Mouse (Mus musculus) limb, embryonic 14.5 days (tissue): ENCODE measurements around the gene Vmn1r223. TPM values are rescaled to one million over a fixed set of nuclear protein-coding genes. Genes with fewer than 3 reads are reported as not detected.
A peak's percentile ranks its signal among the peaks of the same experiment; 100 is the strongest.

ENCODE experiments used
- ATAC-seq: fragments of 200-750 bp; cut with Nextera tagmentation; 2 replicates; pipeline ENCODE4 v1.8.0; 2017; ENCODE audit warnings: low read depth, moderate number of reproducible peaks, moderate TSS enrichment; ENCODE audit not compliant: low FRiP score
- DNase-seq: peaks from one replicate; pipeline ENCODE4 v3.0.0-alpha.2; 2015; ENCODE audit warnings: low spot score
- H3K27ac ChIP-seq: fragments of 300-500 bp; sonication (generic); replicated peaks from 2 replicates; pipeline ENCODE4 v1.5.1; 2014; ENCODE audit warnings: low read depth, mild to moderate bottlenecking, low read length, moderate library complexity, mixed read lengths
- H3K27me3 ChIP-seq: fragments of 300-500 bp; sonication (generic); 2 replicates; pipeline ENCODE4 v1.6.1; 2014; ENCODE audit warnings: low read length, mixed read lengths; ENCODE audit not compliant: control insufficient read depth, insufficient read depth
- H3K36me3 ChIP-seq: fragments of 300-500 bp; sonication (generic); 2 replicates; pipeline ENCODE4 v1.6.1; 2014; ENCODE audit warnings: mild to moderate bottlenecking, low read length, moderate library complexity, mixed read lengths; ENCODE audit not compliant: control insufficient read depth, insufficient read depth
- H3K4me1 ChIP-seq: fragments of 300-500 bp; sonication (generic); 2 replicates; pipeline ENCODE4 v1.6.1; 2014; ENCODE audit warnings: antibody characterized with exemption, low read length, mixed read lengths; ENCODE audit not compliant: control insufficient read depth, insufficient read depth
- H3K4me2 ChIP-seq: fragments of 300-500 bp; sonication (generic); replicated peaks from 2 replicates; pipeline ENCODE4 v1.6.1; 2014; ENCODE audit warnings: low read depth, mild to moderate bottlenecking, low read length, moderate library complexity; ENCODE audit not compliant: severe bottlenecking
- H3K4me3 ChIP-seq: fragments of 300-500 bp; sonication (generic); replicated peaks from 2 replicates; pipeline ENCODE4 v1.5.1; 2014; ENCODE audit warnings: low read length
- H3K9ac ChIP-seq: fragments of 300-500 bp; sonication (generic); 2 replicates; pipeline ENCODE4 v1.6.1; 2014; ENCODE audit warnings: mild to moderate bottlenecking, low read depth, low read length, moderate library complexity; ENCODE audit not compliant: severe bottlenecking
- H3K9me3 ChIP-seq: fragments of 300-500 bp; sonication (generic); 2 replicates; pipeline ENCODE4 v1.6.1; 2016; ENCODE audit warnings: low read length; ENCODE audit not compliant: control insufficient read depth
- POLR2A ChIP-seq: fragments of 200-500 bp; IDR thresholded peaks from 2 replicates; pipeline ENCODE4 v1.8.0; 2012; ENCODE audit warnings: inconsistent platforms, mild to moderate bottlenecking, moderate library complexity, borderline replicate concordance; ENCODE audit not compliant: insufficient read depth, insufficient read length; ENCODE audit errors: extremely low read depth
- WGBS: fragments of 180-500 bp; shearing (Covaris S2); extraction: QIAGEN DNeasy Blood & Tissue Kit; methylation state at CpG from one replicate; pipeline ENCODE4 v1.1.7; 2014; 5-methylcytosine and 5-hydroxymethylcytosine counted together
- polyA plus RNA-seq, 2 experiments: library from polyadenylated mRNA; depleted of rRNA in 1 of 2; stranded (reverse) in 1 of 2; unstranded in 1 of 2; fragments of >200 nt; fragmentation: Nextera tagmentation in 1 of 2; extraction: Ambion mirVana in 1 of 2; gene quantifications; 2 replicates each; pipeline versions ENCODE4 v1.2.1 to v1.2.3; 2012 to 2014

The Vmn1r223 gene
- polyA plus RNA-seq, 2 experiments: not detected

- ATAC-seq (no peak), DNase-seq (no peak)
- H3K36me3 ChIP-seq: no peaks in the 10 kb centered on the region
- no peak overlapping the region for H3K27ac ChIP-seq
- no peak for TF ChIP-seq POLR2A
- peak overlapping the region; percentile 35; the same call in 1 of the 2 replicates for H3K4me2 ChIP-seq
- H3K27me3 ChIP-seq: no peaks in the 10 kb centered on the region
- no peak overlapping the region for H3K9ac ChIP-seq
- H3K4me3 ChIP-seq: peak overlapping the region; percentile 23
- 30% methylated on average over 11 of the region's 11 CpGs for WGBS
- no peaks in the 10 kb centered on the region for H3K9me3 ChIP-seq
- H3K4me1 ChIP-seq: no peaks in the 10 kb centered on the region
These were observed 22.7 kb downstream of the Vmn1r223 start for GRCm38 (mm10) chr13:23269681-23270080.

GRCm38 (mm10) chr13:23270321-23271101, 23.6 kb downstream of the Vmn1r223 start:
- H3K9me3 ChIP-seq: no peaks in the 10 kb centered on the region
- WGBS: 5% methylated on average over 34 of the region's 34 CpGs
- H3K27ac ChIP-seq: no peak overlapping the region
- peak overlapping the region; percentile 23 for H3K4me3 ChIP-seq
- no peak for TF ChIP-seq POLR2A
- no peaks in the 10 kb centered on the region for H3K4me1 ChIP-seq
- no peaks in the 10 kb centered on the region for H3K27me3 ChIP-seq
- DNase-seq: peak; percentile 23
- H3K9ac ChIP-seq: no peak overlapping the region; the same call in 1 of the 2 replicates
- no peaks in the 10 kb centered on the region for H3K36me3 ChIP-seq
- ATAC-seq: peak; percentile 62
- peak overlapping the region; percentile 35 for H3K4me2 ChIP-seq

- H3K36me3 ChIP-seq: no peaks in the 10 kb centered on the region
- 86% methylated on average over 4 of the region's 4 CpGs for WGBS
- H3K4me1 ChIP-seq: no peaks in the 10 kb centered on the region
- H3K9me3 ChIP-seq: no peaks in the 10 kb centered on the region
- ATAC-seq: no peak
- no peak overlapping the region for H3K4me2 ChIP-seq
- no peak for TF ChIP-seq POLR2A
- no peak overlapping the region for H3K4me3 ChIP-seq
- DNase-seq: no peak
- no peak overlapping the region for H3K9ac ChIP-seq
- no peaks in the 10 kb centered on the region for H3K27me3 ChIP-seq
- no peak overlapping the region for H3K27ac ChIP-seq
These were observed 32.6 kb downstream of the Vmn1r223 start for GRCm38 (mm10) chr13:23279576-23279975.

DNA sequence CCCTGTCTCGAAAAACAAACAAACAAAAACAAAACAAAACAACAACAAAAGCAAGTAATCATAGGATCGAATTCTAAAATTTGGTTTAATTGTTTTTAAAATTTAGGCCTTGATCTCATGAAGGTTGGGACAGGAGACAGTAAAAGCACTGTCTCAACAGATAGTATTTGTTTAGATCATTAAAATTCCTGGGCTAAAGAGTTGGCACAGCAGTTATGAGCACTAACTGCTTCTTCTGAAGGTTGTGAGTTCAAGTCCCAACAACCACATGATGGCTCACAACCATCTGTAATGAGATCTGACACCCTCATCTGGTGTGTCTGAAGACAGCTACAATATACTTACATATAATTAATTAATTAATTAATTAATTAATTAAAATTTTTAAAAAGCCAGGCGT, 33.1 kb downstream of the Vmn1r223 start:
- H3K4me3 ChIP-seq: no peak overlapping the region
- H3K9me3 ChIP-seq: no peaks in the 10 kb centered on the region
- H3K27me3 ChIP-seq: no peaks in the 10 kb centered on the region
- H3K9ac ChIP-seq: no peak overlapping the region
- ATAC-seq: no peak
- H3K4me1 ChIP-seq: no peaks in the 10 kb centered on the region
- WGBS: 85% methylated on average over 3 of the region's 3 CpGs
- no peak overlapping the region for H3K4me2 ChIP-seq
- H3K27ac ChIP-seq: no peak overlapping the region
- H3K36me3 ChIP-seq: no peaks in the 10 kb centered on the region
- TF ChIP-seq POLR2A: no peak
- DNase-seq: no peak

- DNase-seq (peak; percentile 58), ATAC-seq (peak; percentile 82)
- Histone ChIP-seq H3K4me2 (peak overlapping the region; percentile 76), H3K4me3 (peak overlapping the region; percentile 43), H3K9ac (0 out of 2 replicates have a peak overlapping the region, but pooled peaks have one; percentile 40), H3K27ac (no peak overlapping the region), H3K36me3 (no peaks in the 10 kb centered on the region), H3K4me1 (0 out of 2 replicates have a peak, but pooled peaks cover 7% of the 10 kb centered on the region), H3K9me3 (no peaks in the 10 kb centered on the region), H3K27me3 (no peaks in the 10 kb centered on the region)
- TF ChIP-seq POLR2A: no peak
- 4% methylated on average over 22 of the region's 22 CpGs for WGBS
These were observed 38.4 kb downstream of the Vmn1r223 start for GRCm38 (mm10) chr13:23285191-23285920.
